Mouse (Mus musculus) neural tube, embryonic 10.5 days (tissue): ENCODE data around the gene Entpd3.

Experiments
- DNase-seq: peaks from one replicate; pipeline ENCODE4 v3.0.0-alpha.2; 2017; ENCODE audit warnings: low spot score; ENCODE audit errors: extremely low spot score

Gene Entpd3

DNA sequence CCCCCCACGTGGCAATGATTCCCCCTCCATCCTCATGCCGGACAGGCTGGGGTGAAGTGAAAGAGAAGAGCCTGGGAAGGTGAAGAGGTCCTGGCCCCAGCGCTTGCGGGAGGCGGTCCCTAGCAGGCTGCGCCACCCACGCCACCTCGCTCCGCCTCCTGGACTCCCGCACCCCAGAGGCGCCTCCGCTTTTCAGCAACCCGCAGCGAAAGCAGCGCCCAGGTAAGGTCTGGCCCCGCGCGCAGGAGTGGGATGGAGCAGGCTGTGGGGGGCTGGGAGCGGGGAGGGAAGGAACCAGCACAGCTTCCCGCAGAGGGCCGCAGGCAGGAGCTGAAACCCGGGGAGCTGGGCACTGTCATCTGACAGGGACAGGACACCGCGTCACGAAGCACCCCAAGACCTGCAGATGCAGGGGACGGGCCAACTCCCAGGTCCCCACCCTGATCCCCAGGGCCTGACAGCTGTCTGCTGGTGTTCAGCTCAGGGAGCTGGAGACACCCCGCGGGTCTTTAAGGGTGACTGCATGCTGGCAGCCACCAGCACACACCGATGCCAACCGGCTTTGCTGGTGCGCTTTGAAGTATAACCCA, at the start of gene Entpd3:
Gene Entpd3, plus strand, starts transcription at position 157 of the 590 bp plus-strand sequence.
- peak; percentile 26 for DNase-seq

- no peak for DNase-seq
These were observed 48.1 kb upstream of the Entpd3 start for GRCm38 (mm10) chr9:120491509-120491908.

GRCm38 (mm10) chr9:120492010-120492399, 47.6 kb upstream of the Entpd3 start, which contains the start of gene Eif1b:
TSS of gene Eif1b (plus strand) at chr9:120492232.
- no peak for DNase-seq

DNA sequence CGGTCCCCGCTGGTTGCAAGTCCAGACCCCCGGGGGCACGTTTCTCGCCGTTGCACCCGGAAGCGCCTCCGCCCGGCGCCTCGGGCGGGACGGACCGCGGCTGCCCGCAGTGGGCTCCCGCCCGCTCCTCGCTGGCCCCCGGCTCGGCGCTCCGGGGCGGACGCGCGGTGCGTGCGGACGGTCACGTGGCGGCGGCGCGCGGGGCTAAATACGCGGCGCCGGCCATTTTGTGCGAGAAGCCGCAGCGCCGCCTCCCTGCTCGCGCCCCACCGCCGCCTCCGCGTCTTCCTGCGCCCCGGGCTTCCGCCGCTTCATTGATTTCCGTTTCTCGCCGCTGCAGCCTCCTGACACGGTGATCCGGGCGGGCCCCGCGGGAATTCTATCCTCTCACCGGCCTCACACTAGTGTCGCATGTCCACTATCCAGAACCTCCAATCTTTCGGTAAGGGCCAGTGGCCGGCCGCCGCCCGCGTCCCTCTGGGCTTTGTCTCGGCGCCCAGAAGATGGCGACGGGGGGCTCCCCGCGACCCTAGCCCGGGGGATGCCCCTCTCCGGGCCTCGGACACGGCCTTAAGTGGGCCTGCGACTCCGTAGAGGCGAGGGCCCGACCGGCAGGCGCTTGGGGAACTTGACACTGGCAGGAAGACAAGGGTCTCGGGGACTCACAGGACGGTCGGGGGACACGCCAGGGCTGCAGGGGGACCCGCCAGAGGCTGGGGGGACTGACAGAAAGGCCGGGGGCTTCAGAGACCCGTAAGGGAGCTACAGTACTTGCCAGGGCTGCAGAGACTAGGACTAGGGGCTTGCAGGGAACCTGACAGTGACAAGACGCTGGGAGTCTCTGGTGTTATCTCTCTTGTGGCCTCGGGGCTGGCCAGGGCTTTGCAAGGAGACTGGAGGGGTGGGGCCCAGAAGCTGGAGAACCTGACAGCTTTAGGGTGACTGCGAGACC, 46.9 kb upstream of the Entpd3 start:
- peak; percentile 83 for DNase-seq

DNA sequence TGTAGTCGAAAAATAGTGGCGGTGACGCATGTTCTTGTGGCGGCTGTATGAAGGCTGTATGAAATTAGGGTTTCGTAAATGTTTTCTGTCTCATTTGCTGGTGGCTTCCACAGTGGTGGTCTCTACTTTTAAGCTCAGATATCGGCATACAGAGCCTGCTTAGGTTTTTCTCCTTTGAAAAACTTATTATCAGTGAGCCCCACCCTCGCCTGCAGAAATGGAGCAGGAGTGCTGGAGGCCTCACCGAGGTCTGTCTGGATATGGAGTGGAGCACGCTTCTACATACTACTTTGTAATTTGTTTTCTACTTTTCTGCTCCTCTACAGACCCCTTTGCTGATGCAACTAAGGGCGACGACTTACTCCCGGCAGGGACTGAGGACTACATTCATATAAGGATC, 45.8 kb upstream of the Entpd3 start:
- no peak for DNase-seq

DNA sequence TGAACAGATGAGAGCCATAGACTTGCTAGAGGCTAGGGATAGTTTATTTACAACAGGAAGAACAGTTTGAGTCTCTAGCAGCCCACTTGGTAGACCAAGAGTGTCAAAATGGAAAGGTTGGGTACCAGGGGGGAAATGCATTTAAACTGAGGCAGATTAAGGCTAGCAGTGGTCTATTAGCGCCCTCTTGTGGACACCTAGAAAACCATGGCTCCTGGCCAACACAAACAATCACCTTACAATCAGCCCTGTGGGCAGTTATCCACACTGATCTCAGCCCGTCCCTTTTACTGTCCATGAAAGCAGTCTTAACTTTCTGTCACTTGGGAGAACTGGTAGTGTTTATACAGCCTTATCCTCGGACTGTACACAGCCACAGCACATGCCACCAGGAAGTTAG, 42.9 kb upstream of the Entpd3 start:
- peak; percentile 71 for DNase-seq

GRCm38 (mm10) chr9:120497983-120498382, 41.6 kb upstream of the Entpd3 start:
- DNase-seq = no peak

DNA sequence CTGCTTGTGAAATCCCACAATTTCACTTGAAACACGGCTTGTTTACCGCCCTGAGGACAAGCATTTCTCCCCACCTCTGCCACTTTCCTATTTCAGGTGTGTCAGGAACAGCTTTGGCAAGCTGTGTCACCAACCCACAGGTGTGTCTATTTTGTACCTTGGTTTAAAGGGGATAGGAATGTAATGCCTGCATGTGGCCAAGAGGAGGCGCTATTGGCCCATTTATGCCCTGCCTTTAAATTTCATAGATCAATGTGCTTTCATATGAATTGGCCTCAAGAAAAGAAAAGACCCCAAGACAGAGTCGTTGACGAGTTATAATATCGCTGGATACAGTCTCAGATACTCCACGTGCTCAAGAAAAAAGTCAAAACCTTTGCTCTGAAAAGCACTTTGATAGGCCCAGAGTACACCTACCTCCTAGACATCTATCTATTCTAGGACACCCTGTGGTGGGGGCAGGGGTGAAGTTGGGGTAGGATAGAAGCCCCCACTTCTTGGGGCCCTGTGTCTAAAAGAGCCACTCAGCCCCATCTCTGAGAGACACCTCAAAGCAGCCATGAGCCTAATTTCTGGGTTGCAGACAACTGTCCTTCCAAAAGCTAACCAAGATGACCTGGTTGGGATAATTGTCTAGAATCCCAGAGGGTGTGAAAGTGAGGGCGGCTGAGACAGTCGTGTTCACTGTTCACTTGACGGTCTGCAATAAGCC, 38.3 kb upstream of the Entpd3 start:
- DNase-seq = peak; percentile 32

DNA sequence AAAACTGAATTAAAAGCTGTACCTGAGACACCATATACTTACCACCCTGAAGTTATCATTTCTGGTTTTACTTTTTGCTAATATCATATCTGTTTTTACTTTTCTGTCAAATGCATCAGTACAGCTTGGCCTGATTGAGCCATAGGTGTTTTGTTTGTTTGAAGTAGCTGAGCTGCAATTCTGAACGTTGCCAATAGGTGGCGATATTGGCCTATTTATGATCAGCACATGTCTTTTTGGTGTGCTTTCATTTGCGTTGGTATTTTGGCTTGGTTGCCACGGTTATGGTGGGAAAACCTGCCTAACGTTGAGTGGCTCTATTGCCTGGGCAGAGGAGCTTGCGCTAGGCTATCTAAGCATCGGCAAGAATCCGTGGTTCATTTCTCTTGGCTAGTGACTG, 37.6 kb upstream of the Entpd3 start:
- peak; percentile 89 for DNase-seq

GRCm38 (mm10) chr9:120504423-120504822, 35.2 kb upstream of the Entpd3 start:
- no peak for DNase-seq

DNA sequence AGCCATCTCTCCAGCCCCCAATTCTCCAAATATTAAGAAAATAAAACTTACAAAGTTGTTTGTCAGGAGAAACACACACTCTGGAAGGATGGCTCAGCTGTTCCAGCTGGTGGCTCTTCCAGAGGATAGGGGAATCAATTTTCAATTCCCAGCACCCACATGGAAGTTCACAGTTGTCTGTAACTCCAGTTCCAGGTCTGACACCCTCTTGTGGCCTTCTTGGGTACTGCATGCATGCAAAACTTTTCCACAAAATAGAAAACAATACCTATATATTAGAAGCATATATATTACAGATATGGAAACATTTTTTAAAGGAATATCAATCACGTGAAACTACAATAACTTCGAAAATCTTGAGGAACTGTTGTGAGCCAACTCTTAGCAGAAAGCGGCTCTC, 27.8 kb upstream of the Entpd3 start:
- peak; percentile 24 for DNase-seq

DNA sequence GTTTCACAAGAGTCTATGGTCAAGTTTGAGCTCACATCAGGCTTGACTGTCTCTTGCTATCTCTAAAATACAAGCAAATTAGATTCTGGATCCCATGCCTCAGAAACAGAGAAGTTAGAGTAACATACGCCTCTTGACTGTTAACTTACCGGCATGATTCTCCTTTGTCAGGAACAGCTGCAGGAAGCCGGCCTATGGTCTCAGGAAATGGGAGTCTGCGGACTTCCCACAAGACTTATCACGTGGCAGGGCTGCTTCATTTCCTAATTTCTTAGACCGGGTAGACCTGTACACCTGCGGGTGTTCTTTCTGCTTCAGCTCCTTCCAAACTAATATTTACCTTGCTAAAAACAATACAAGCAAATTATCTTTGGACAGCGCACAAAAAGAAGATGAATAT, 22.9 kb upstream of the Entpd3 start:
- no peak for DNase-seq

- DNase-seq = no peak
These were observed 20.7 kb upstream of the Entpd3 start for GRCm38 (mm10) chr9:120518946-120519345.

DNA sequence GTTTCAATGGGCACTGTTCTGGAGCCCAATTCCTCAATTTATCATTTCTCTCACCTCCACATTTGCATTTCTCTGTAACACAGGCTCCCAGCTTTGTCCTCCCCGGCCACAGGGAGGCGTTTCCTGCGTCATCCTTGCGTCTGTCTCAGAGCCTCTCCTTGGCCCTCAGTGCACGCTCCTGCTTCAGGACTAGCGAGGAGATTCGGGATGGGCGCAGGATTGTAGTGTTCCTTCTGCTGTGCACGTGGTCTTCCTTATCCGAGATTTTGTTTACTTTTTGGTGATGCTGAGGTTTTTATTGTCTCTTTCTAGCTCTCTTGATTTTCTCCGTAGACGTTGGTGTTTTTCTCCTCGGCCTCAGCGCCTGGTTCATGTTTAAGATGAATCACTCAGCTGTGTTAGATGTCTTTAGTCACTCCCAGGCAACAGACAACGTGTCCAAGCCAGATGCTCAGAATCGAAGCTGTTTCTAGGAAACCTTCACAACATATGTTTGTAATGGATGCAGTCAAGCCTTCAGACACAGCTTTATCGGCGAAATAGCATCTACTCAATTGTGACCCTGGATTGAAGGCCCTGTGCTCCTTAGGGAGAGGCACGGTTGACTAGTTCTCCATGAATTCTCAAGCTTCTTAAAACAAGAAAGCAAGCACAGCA, 20.0 kb upstream of the Entpd3 start:
- no peak for DNase-seq

GRCm38 (mm10) chr9:120521161-120521560, 18.5 kb upstream of the Entpd3 start:
- DNase-seq = no peak

DNA sequence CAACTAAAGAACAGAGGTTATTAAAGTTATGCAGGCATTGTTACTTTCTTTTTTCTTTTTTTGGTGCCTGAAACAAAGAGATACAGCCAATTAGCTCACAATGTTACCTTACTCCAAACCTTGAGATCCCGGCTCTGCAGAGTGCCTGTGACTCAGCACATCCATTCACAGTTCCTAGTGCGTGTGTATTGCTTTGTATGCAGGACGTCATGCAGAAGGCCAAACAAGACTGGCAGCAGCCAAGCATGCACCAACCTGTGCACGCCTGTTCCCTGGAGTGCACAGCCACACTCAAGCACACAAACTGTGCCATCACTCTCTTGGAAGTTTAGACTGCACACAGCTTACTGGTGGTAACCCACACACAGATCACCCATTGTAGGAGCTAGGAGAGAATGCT, 12.3 kb upstream of the Entpd3 start:
- DNase-seq = no peak

GRCm38 (mm10) chr9:120527919-120528318, 11.7 kb upstream of the Entpd3 start:
- DNase-seq = no peak

- no peak for DNase-seq
These were observed 10.7 kb upstream of the Entpd3 start for GRCm38 (mm10) chr9:120528815-120529510.

GRCm38 (mm10) chr9:120530471-120530870, 9.1 kb upstream of the Entpd3 start:
- no peak for DNase-seq

DNA sequence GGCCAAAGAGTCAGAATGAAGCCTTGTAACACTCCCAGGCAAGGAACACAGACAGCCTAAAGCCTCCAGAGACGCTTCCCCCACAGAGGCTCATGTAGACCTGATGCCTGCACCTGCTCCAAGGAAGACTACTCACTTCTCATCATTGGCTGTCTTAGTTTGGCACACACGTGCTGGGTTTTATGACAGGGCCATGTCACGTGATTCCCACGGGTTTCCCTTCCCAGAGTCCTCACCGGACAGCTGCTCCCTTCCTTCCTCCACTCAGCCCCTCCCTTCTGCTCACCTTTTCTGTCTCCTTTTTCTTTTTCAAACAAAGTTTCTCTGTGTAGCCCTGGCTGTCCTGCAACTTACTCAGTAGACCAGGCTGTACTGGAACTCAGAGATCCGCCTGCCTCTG, 7.6 kb upstream of the Entpd3 start:
- DNase-seq = no peak

- no peak for DNase-seq
These were observed 6.9 kb upstream of the Entpd3 start for GRCm38 (mm10) chr9:120532691-120533090.
